Mouse (Mus musculus): ENCODE data around the gene Scn4a.
"Not testable (repeated sequence)": the region's sequence is repeated elsewhere in the genome, so short reads cannot be mapped to it uniquely, and the experiment has no call there.

The Scn4a gene

GRCm38 (mm10) chr11:106353188-106353587 lies at the start of gene Scn4a:
Gene Scn4a, minus strand, starts transcription at chr11:106353288.
- no peak for DNase-seq

- no peak for DNase-seq
Observed at GRCm38 (mm10) chr11:106398481-106398880, 45.4 kb upstream of the Scn4a start.

DNA sequence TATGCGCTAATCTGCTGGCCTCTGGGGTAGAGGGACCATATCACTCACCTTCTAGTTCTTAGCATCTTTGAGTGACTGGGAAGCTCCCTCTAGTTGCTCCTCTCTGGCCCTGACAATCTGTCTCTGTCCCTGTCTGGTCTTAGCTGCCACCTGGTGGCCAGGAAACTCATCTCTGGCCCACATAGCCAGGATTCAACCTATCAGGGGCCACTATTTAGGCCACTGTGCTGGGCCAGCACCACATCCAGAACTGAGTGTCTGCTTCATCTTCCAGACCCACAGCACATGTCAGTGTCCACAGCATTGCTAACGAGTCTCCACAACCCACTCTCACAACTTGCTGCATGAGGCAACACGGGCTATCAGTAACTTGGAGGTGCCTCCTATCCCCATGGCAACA lies 44.6 kb upstream of the Scn4a start:
- no peak for DNase-seq

DNA sequence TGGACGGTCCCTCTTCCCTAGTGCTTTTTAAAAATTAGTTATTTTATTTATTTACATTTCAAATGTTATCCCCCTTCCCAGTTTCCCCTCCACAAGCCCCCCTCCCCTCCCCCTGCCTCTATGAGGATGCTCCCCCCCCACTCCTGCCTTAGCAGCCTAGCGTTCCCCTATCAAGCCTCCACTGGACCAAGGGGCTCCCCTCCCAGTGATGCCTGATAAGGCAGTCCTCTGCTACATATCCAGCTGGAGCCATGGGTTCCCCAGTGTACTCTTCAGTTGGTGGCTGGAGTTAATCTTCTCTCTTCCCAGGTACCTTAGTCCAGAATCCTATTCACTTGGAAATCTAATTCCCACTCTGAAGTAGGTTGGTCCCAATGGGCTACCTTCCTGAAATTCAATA lies 41.0 kb upstream of the Scn4a start:
- DNase-seq: not testable (repeated sequence)

GRCm38 (mm10) chr11:106393331-106393616 lies 40.2 kb upstream of the Scn4a start:
- DNase-seq: no peak

- DNase-seq: no peak
Observed at GRCm38 (mm10) chr11:106392597-106393330, 39.7 kb upstream of the Scn4a start.

DNA sequence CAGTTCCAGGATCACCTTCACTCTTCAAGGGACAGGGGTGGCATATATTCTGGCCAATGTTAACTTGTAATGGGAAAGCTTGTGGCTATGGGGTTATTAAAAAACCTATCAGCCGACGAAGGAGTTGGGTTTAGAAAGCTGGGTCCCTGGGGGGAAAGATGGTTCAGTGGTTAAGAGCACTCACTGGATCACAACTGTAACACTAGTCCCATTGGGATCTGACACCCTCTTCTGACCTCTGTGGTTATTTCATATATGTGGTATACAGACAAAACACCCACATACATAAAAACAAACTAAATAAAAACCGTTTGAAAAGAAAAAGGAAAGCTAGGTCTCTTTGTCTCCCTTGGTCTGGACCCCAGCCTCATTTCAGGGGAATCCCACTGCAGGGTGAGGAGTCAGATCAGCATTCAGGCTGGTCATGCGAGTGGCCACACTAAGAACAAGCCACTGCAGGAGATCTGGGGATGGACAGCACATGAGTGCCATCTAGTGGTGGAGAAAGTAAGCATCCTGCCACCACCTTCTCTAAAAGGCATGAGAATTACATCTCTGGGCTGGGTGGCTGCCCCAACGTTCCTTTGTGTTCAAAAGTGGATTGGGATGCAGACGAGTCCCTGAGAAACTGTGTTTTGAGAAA lies 38.6 kb upstream of the Scn4a start:
- DNase-seq: peak; percentile 52

GRCm38 (mm10) chr11:106390757-106391156 lies 37.7 kb upstream of the Scn4a start:
- DNase-seq: no peak

GRCm38 (mm10) chr11:106389611-106390010 lies 36.5 kb upstream of the Scn4a start:
- no peak for DNase-seq

GRCm38 (mm10) chr11:106387791-106388216 lies 34.7 kb upstream of the Scn4a start, which contains the start of gene Icam2:
Gene Icam2, minus strand, starts transcription at chr11:106388075.
- no peak for DNase-seq

GRCm38 (mm10) chr11:106387020-106387419 lies 33.9 kb upstream of the Scn4a start:
- DNase-seq: no peak

DNA sequence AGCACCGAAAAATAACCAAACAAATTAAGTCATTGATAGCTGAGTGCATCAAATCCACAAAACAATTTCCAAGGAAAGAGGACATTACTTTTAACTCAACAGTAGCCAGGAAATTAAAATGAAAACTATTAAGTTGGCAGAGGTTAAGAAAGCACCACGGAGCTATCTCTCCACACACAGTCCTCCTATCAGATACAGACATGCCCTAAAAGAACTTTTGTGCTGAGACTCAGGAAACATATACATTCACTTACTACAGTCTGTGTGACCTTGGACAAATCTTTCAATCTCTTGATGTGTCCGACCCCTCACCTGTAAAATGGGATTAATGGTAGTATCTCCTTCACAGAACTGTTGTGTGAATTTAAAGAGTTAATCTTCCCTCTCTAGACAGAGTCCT lies 33.3 kb upstream of the Scn4a start:
- no peak for DNase-seq

DNA sequence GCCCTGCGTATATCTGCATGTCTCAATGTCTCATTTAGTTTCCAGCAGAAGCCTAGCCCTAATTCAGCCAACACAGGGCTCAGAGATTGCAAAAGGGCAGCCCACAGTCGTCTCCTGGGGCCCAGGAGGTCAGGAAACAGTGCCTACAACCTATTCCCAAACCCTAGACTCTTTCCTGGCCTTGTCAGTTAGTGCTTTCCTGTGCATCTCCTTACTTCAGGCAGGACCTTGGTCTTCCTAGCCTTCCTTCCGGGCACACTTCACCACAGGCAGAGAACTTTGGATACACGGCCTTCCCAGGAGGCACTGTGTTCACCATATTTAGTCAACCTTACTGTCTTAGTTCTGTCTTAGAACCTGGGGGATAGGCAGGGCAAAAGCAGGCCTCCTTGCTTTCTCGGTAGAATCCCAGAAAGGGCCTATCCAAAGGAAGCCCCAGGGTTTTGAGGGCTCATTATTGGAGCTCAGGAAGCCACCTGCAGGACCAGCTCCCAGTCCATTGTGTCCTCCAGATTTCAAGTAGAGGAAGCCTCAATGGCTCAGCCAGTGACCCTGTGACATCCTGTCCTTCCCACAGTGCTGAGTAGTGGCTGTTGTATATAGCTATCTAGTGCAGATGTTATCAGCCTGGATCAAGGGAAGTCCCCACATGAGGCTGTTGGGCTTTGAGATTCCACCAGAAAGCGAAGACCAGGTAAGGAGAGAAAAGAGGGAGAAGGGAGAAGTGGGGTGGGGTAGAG lies 30.1 kb upstream of the Scn4a start:
- DNase-seq: no peak

DNA sequence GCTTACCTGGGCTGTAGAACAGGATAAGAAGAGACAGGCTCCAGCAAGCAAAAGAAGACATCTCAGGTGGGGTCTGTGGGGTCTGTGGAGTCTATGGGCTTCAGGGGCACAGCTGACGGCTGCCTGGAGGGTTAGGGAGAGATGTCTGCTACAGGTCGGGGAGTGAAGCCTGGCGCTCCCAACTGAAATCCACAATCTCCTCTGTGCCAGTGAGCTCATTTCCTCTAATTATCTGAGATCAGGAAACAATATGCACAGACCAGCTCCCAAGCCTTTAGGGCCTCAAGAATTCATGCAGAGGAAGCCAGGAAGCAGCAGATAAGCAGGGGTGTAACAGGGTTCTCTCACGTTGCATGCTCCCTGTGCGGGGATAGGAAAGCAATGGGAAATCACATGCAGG lies 29.3 kb upstream of the Scn4a start:
- peak; percentile 52 for DNase-seq

DNA sequence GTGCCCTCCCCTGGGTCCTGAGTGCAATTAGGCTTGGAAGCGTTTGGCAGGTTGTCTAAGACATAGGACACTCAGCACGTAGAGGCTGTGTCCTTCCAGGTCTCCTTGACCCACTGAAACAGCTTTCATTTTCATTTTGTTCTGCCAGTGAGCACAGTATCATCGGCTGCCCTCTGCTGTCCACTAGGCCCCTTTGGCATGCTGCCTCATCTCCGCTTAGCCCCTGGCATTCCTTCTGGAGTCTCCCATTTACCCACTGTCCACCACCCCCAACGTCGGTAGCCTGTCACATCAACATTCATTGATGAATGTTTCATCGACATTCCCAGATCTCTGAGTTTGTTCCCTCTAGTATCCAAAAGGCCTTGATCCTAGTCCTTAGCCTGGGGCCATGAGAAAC lies 28.8 kb upstream of the Scn4a start:
- DNase-seq: peak; percentile 28

DNA sequence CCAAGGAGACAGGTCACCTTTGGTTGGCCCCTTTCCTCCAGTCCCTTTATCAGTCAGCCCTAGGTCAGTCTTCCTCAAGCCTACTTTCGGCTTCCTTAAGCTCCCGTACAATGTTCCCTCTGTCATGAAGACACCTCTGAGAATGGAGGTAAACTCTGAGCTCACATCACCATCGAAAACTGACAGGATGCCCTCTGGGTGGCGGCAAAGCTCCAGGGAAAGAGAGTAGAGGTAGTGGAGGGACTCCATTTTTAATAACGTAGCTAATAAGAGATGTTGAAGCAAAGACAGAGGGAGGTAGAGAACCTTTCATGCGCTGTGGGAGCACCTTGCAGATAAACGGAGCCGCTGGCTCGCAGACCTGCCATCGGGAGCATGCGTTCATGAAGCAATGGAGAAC lies 27.9 kb upstream of the Scn4a start:
- no peak for DNase-seq

DNA sequence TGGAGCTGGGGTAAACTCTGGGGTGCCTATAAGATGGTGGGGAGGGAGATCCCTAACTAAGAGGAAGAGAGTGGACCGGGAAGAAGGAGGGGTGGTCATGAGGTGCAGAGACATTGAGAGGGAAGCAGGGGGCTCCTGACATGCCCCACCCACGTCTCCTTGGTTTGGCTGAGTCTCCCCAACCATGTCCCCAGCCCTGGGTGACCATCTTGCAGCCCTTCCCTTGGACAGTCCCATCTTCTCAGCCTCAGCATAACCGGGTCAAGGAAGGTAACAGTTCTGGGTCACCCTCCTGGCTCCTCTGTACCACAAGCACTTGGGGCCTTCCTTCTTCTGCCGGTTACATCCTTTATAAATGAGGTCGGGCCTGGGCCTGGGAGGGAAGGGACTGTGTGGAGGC lies 21.9 kb upstream of the Scn4a start:
- DNase-seq: no peak

GRCm38 (mm10) chr11:106374559-106374958 lies 21.5 kb upstream of the Scn4a start:
- DNase-seq: no peak

GRCm38 (mm10) chr11:106373998-106374397 lies 20.9 kb upstream of the Scn4a start:
- no peak for DNase-seq

GRCm38 (mm10) chr11:106366316-106366715 lies 13.2 kb upstream of the Scn4a start:
- peak; percentile 36 for DNase-seq

- no peak for DNase-seq
Observed at GRCm38 (mm10) chr11:106365366-106365765, 12.3 kb upstream of the Scn4a start, which contains the start of gene Prr29. Gene Prr29, plus strand, starts transcription at chr11:106365472.

GRCm38 (mm10) chr11:106364712-106365111 lies 11.6 kb upstream of the Scn4a start:
- no peak for DNase-seq

GRCm38 (mm10) chr11:106359350-106359749 lies 6.3 kb upstream of the Scn4a start:
- DNase-seq: no peak

All from kidney, adult 11 months (tissue).